Mouse (Mus musculus) CH12.LX (cell line): ENCODE data around the gene Atf1.

Experiments used
- BHLHE40 ChIP-seq: IDR thresholded peaks from 2 replicates; pipeline ENCODE4 v1.6.1; 2011; ENCODE audit warnings: mild to moderate bottlenecking, low read depth, low read length, improper control_type of control experiment
- CTCF ChIP-seq, 2 experiments: IDR thresholded peaks in 1 of 2; conservative IDR thresholded peaks in 1 of 2; 2 replicates each; pipeline ENCODE4 v1.5.1; 2011 to 2012; ENCODE audit warnings: low read depth in 2 of 2, low read length in 2 of 2, improper control_type of control experiment in 1 of 2, inconsistent platforms in 1 of 2, mild to moderate bottlenecking in 1 of 2, moderate library complexity in 1 of 2
- HCFC1 ChIP-seq: IDR thresholded peaks from 2 replicates; pipeline ENCODE4 v1.6.1; 2012; ENCODE audit warnings: low read depth, mild to moderate bottlenecking, inconsistent platforms, low read length, improper control_type of control experiment
- MEF2A ChIP-seq: IDR thresholded peaks from 2 replicates; pipeline ENCODE4 v1.6.1; 2014; ENCODE audit warnings: low read depth, mild to moderate bottlenecking, inconsistent platforms, low read length, improper control_type of control experiment, borderline replicate concordance
- POLR2A ChIP-seq: IDR thresholded peaks from 2 replicates; pipeline ENCODE4 v1.6.1; 2011; ENCODE audit warnings: low read depth, mild to moderate bottlenecking, improper control_type of control experiment, low read length
- RAD21 ChIP-seq: IDR thresholded peaks from 2 replicates; pipeline ENCODE4 v1.6.1; 2011; ENCODE audit warnings: low read depth, mild to moderate bottlenecking, low read length, improper control_type of control experiment, moderate library complexity
- ZC3H11A ChIP-seq: IDR thresholded peaks from 2 replicates; pipeline ENCODE4 v1.6.1; 2012; ENCODE audit warnings: low read depth, mild to moderate bottlenecking, inconsistent platforms, low read length, improper control_type of control experiment

- TF ChIP-seq HCFC1: no peak
- TF ChIP-seq ZC3H11A: no peak
- TF ChIP-seq POLR2A: no peak
- TF ChIP-seq RAD21: no peak
- no peak for TF ChIP-seq MEF2A
- TF ChIP-seq CTCF (conservative IDR thresholded peaks at IDR 0.05 in 1 of 2, IDR thresholded peaks at IDR 0.05 in 1 of 2; ENCODE audit: low read depth in 2 of 2, low read length in 2 of 2): no peak
- no peak for TF ChIP-seq BHLHE40
These were observed 18.3 kb downstream of the Atf1 start for GRCm38 (mm10) chr15:100245951-100246350.
